Mouse (Mus musculus) lung, embryonic 15.5 days (tissue): ENCODE results near the gene Klrb1b. TPM values are rescaled to one million over a fixed set of nuclear protein-coding genes. Genes with fewer than 3 reads are reported as not detected.
A peak's percentile ranks its signal among the peaks of the same experiment; 100 is the strongest.
"Not testable (repeated sequence)": the region's sequence is repeated elsewhere in the genome, so short reads cannot be mapped to it uniquely, and the experiment has no call there.

Experiments used
- ATAC-seq: fragments of 200-750 bp; cut with Nextera tagmentation; 2 replicates; pipeline ENCODE4 v1.8.0; 2017; ENCODE audit warnings: moderate number of reproducible peaks, borderline replicate concordance; ENCODE audit not compliant: low FRiP score, low TSS enrichment; ENCODE audit errors: extremely low read depth
- H3K27ac ChIP-seq: fragments of 300-500 bp; sonication (generic); 2 replicates; pipeline ENCODE4 v1.5.1; 2015; ENCODE audit warnings: moderate library complexity, mild to moderate bottlenecking, inconsistent platforms
- H3K27me3 ChIP-seq: fragments of 300-500 bp; sonication (generic); 2 replicates; pipeline ENCODE4 v1.6.1; 2015; ENCODE audit warnings: inconsistent platforms
- H3K36me3 ChIP-seq: fragments of 300-500 bp; sonication (generic); 2 replicates; pipeline ENCODE4 v1.6.1; 2015; ENCODE audit warnings: inconsistent platforms
- H3K4me1 ChIP-seq: fragments of 300-500 bp; sonication (generic); 2 replicates; pipeline ENCODE4 v1.6.1; 2015; ENCODE audit warnings: inconsistent platforms
- H3K4me2 ChIP-seq: fragments of 300-500 bp; sonication (generic); 2 replicates; pipeline ENCODE4 v1.6.1; 2015; ENCODE audit warnings: inconsistent platforms, mild to moderate bottlenecking, moderate library complexity
- H3K4me3 ChIP-seq: fragments of 300-500 bp; sonication (generic); 2 replicates; pipeline ENCODE4 v1.5.1; 2015; ENCODE audit warnings: mild to moderate bottlenecking, inconsistent platforms
- H3K9ac ChIP-seq: fragments of 300-500 bp; sonication (generic); 2 replicates; pipeline ENCODE4 v1.6.1; 2015; ENCODE audit warnings: inconsistent platforms
- H3K9me3 ChIP-seq: fragments of 300-500 bp; sonication (generic); 2 replicates; pipeline ENCODE4 v1.6.1; 2016; ENCODE audit warnings: inconsistent platforms
- WGBS: fragments of 180-500 bp; shearing (Covaris S2); methylation state at CpG from one replicate; pipeline ENCODE4 v1.1.7; 2015; 5-methylcytosine and 5-hydroxymethylcytosine counted together
- polyA plus RNA-seq: library from polyadenylated mRNA; unstranded; fragments of >200 nt; fragmentation: Nextera tagmentation; extraction: Ambion mirVana; gene quantifications from 2 replicates; pipeline ENCODE4 v1.2.1, GENCODE M21; 2015

Klrb1b gene
- polyA plus RNA-seq, 1 experiment from 2014 or later: 0.16 TPM

- ATAC-seq: no peak
- no peak overlapping the region for H3K4me2 ChIP-seq
- no peaks in the 10 kb centered on the region for H3K36me3 ChIP-seq
- no peaks in the 10 kb centered on the region for H3K4me1 ChIP-seq
- no peaks in the 10 kb centered on the region for H3K27me3 ChIP-seq
- no peak overlapping the region for H3K9ac ChIP-seq
- H3K27ac ChIP-seq: no peak overlapping the region
- H3K4me3 ChIP-seq: no peak overlapping the region
- WGBS: 86% methylated on average over 5 of the region's 5 CpGs
- no peaks in the 10 kb centered on the region for H3K9me3 ChIP-seq
These were observed 17.6 kb downstream of the Klrb1b start for GRCm38 (mm10) chr6:128808532-128808931.

- Histone ChIP-seq H3K4me3 (no peak overlapping the region), H3K4me1 (no peaks in the 10 kb centered on the region), H3K9ac (no peak overlapping the region), H3K27me3 (no peaks in the 10 kb centered on the region), H3K27ac (no peak overlapping the region), H3K9me3 (no peaks in the 10 kb centered on the region), H3K4me2 (no peak overlapping the region), H3K36me3 (no peaks in the 10 kb centered on the region)
- 69% methylated on average over 3 of the region's 3 CpGs for WGBS
- no peak for ATAC-seq
These were observed 19.1 kb downstream of the Klrb1b start for GRCm38 (mm10) chr6:128807021-128807420.

DNA sequence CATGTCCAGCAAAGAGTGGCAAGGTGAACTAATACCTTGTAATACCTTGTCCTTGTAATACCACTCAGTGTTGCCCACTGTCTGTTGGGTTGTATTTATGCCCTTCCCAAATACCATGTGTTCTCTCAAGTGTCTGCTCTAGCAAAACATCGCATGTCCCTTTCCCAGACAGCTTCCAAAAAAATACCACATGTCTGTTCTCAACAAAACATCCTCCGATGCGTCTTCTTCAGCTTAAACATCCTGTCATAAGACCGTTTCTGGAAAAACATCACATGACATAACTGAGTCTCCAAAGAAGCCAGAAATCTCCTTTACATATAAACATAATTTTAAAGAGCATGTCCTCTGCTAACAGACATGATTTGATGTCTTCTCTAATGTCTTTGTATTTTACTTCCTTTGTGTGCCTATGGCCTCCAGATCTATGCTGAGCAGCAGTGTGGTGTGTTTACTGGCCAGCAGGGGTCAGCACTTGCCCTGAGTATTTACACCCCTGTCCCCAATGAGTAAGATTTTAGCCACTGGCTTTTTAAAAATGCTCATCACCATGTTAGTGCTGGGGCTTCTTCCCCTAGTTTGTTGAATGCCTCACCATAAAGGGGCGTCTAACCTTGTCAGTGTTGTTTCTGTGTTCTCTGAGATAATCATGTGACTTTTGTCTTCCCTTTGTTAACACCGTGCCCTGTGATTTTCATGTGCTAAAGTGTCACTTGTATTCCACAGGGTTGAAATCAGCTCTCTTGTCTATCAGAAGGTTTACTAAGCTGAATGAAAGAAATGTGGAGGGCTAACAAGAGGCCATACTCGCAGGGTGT lies 21.1 kb downstream of the Klrb1b start:
- not testable (repeated sequence) for H3K9ac ChIP-seq, H3K27me3 ChIP-seq, H3K4me3 ChIP-seq, H3K9me3 ChIP-seq, H3K27ac ChIP-seq, ATAC-seq, H3K4me1 ChIP-seq, H3K36me3 ChIP-seq, H3K4me2 ChIP-seq
- 57% methylated on average over 7 of the region's 7 CpGs for WGBS

GRCm38 (mm10) chr6:128802999-128803857 lies 22.9 kb downstream of the Klrb1b start:
- Histone ChIP-seq H3K4me3 (peak overlapping the region; percentile 41), H3K9ac (peak overlapping the region; percentile 43; the same call in 1 of the 2 replicates), H3K36me3 (no peaks in the 10 kb centered on the region), H3K4me1 (peaks cover 6% of the 10 kb centered on the region), H3K27me3 (no peaks in the 10 kb centered on the region), H3K27ac (peak overlapping the region; percentile 49), H3K9me3 (no peaks in the 10 kb centered on the region), H3K4me2 (peak overlapping the region; percentile 66)
- 5% methylated on average over 26 of the region's 26 CpGs for WGBS
- ATAC-seq: peak; percentile 95

GRCm38 (mm10) chr6:128802557-128802956 lies 23.6 kb downstream of the Klrb1b start:
- Histone ChIP-seq H3K4me3 (peak overlapping the region; percentile 41), H3K4me2 (peak overlapping the region; percentile 66), H3K36me3 (no peaks in the 10 kb centered on the region), H3K4me1 (peaks cover 11% of the 10 kb centered on the region), H3K27ac (peak overlapping the region; percentile 49), H3K27me3 (no peaks in the 10 kb centered on the region), H3K9ac (peak overlapping the region; percentile 43), H3K9me3 (no peaks in the 10 kb centered on the region)
- ATAC-seq: peak; percentile 40
- 5% methylated on average over 10 of the region's 10 CpGs for WGBS

DNA sequence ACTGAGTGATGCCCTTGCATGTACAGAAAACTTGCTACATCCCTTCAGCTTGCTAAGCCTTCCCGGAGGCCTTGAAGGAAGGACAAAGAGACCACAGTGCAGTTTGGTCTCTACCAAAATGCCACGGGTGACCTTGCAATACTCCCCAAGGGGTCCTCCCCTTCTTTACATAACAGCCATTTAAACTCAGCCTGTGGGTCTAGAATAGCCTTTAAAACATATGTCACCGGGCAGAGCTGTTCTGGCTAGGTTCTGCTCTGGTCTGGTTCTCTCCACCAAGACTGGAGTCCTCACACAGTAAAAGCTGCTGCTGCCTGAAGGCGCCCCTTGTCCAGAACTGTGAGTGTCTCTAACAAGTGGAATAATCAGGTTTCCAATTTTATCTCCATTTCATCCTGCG lies 25.4 kb downstream of the Klrb1b start:
- not testable (repeated sequence) for ATAC-seq, H3K4me3 ChIP-seq, H3K27me3 ChIP-seq, H3K4me2 ChIP-seq, H3K27ac ChIP-seq, H3K9ac ChIP-seq, H3K36me3 ChIP-seq, H3K9me3 ChIP-seq
- 79% methylated on average over 5 of the region's 5 CpGs for WGBS
- peaks cover 14% of the 10 kb centered on the region for H3K4me1 ChIP-seq

GRCm38 (mm10) chr6:128799896-128800270 lies 26.2 kb downstream of the Klrb1b start:
- no peak for ATAC-seq
- Histone ChIP-seq H3K4me1 (peaks cover 14% of the 10 kb centered on the region), H3K9ac (no peak overlapping the region), H3K9me3 (no peaks in the 10 kb centered on the region), H3K27me3 (no peaks in the 10 kb centered on the region), H3K4me2 (peak overlapping the region; percentile 55), H3K27ac (peak overlapping the region; percentile 94), H3K4me3 (peak overlapping the region; percentile 66), H3K36me3 (no peaks in the 10 kb centered on the region)
- 14% methylated on average over 7 of the region's 7 CpGs for WGBS

- Histone ChIP-seq H3K4me3 (peak overlapping the region; percentile 66), H3K4me2 (peak overlapping the region; percentile 65), H3K9ac (peak overlapping the region; percentile 64), H3K27ac (peak overlapping the region; percentile 94), H3K4me1 (peaks cover 14% of the 10 kb centered on the region)
- WGBS: under 1% methylated on average over 49 of the region's 49 CpGs
- H3K9me3 ChIP-seq, H3K27me3 ChIP-seq, H3K36me3 ChIP-seq: not testable (repeated sequence)
- peak; percentile 62 for ATAC-seq
These were observed 26.8 kb downstream of the Klrb1b start for GRCm38 (mm10) chr6:128799144-128799895.

DNA sequence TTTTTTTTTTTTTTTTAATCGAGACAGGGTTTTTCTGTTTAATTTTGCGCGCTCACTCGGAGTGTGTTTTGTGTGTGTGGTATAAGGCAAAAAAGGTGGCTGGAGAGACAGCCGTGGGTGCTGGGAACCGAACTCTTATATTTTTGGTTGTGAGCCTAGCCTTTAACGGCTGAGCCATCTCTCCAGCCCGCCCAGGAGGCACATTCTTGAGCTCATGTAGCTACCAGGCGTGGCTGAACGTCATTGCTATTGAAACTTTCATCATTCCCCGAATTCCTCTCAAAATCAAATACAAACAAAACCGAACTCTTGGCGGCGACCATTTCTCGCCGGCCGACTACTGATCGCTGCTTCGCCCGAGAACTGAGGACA lies 27.4 kb downstream of the Klrb1b start:
- not testable (repeated sequence) for H3K27me3 ChIP-seq, H3K36me3 ChIP-seq, H3K9me3 ChIP-seq
- WGBS: under 1% methylated on average over 20 of the region's 20 CpGs
- ATAC-seq: peak; percentile 44; the same call in 1 of the 2 replicates
- peak overlapping the region; percentile 94 for H3K27ac ChIP-seq
- H3K4me2 ChIP-seq: peak overlapping the region; percentile 65
- peak overlapping the region; percentile 64 for H3K9ac ChIP-seq
- peak overlapping the region; percentile 66 for H3K4me3 ChIP-seq
- H3K4me1 ChIP-seq: peaks cover 14% of the 10 kb centered on the region

GRCm38 (mm10) chr6:128797936-128798771 lies 28.0 kb downstream of the Klrb1b start:
- Histone ChIP-seq H3K36me3 (no peaks in the 10 kb centered on the region), H3K4me2 (peak overlapping the region; percentile 65), H3K27me3 (no peaks in the 10 kb centered on the region), H3K4me3 (peak overlapping the region; percentile 66), H3K27ac (peak overlapping the region; percentile 48), H3K9me3 (no peaks in the 10 kb centered on the region), H3K4me1 (peaks cover 14% of the 10 kb centered on the region), H3K9ac (peak overlapping the region; percentile 34; the same call in 1 of the 2 replicates)
- WGBS: 13% methylated on average over 15 of the region's 15 CpGs
- ATAC-seq: no peak
